Mouse (Mus musculus) limb, embryonic 14.5 days (tissue): Measurements from ENCODE around the gene Srm. TPM values are rescaled to one million over a fixed set of nuclear protein-coding genes. Genes with fewer than 3 reads are reported as not detected.

Experiments
- ATAC-seq: fragments of 200-750 bp; cut with Nextera tagmentation; 2 replicates; pipeline ENCODE4 v1.8.0; 2017; ENCODE audit warnings: low read depth, moderate number of reproducible peaks, moderate TSS enrichment; ENCODE audit not compliant: low FRiP score
- DNase-seq: peaks from one replicate; pipeline ENCODE4 v3.0.0-alpha.2; 2015; ENCODE audit warnings: low spot score
- H3K27ac ChIP-seq: fragments of 300-500 bp; sonication (generic); replicated peaks from 2 replicates; pipeline ENCODE4 v1.5.1; 2014; ENCODE audit warnings: low read depth, mild to moderate bottlenecking, low read length, moderate library complexity, mixed read lengths
- H3K27me3 ChIP-seq: fragments of 300-500 bp; sonication (generic); 2 replicates; pipeline ENCODE4 v1.6.1; 2014; ENCODE audit warnings: low read length, mixed read lengths; ENCODE audit not compliant: control insufficient read depth, insufficient read depth
- H3K36me3 ChIP-seq: fragments of 300-500 bp; sonication (generic); 2 replicates; pipeline ENCODE4 v1.6.1; 2014; ENCODE audit warnings: mild to moderate bottlenecking, low read length, moderate library complexity, mixed read lengths; ENCODE audit not compliant: control insufficient read depth, insufficient read depth
- H3K4me1 ChIP-seq: fragments of 300-500 bp; sonication (generic); 2 replicates; pipeline ENCODE4 v1.6.1; 2014; ENCODE audit warnings: antibody characterized with exemption, low read length, mixed read lengths; ENCODE audit not compliant: control insufficient read depth, insufficient read depth
- H3K4me2 ChIP-seq: fragments of 300-500 bp; sonication (generic); replicated peaks from 2 replicates; pipeline ENCODE4 v1.6.1; 2014; ENCODE audit warnings: low read depth, mild to moderate bottlenecking, low read length, moderate library complexity; ENCODE audit not compliant: severe bottlenecking
- H3K4me3 ChIP-seq: fragments of 300-500 bp; sonication (generic); replicated peaks from 2 replicates; pipeline ENCODE4 v1.5.1; 2014; ENCODE audit warnings: low read length
- H3K9ac ChIP-seq: fragments of 300-500 bp; sonication (generic); 2 replicates; pipeline ENCODE4 v1.6.1; 2014; ENCODE audit warnings: mild to moderate bottlenecking, low read depth, low read length, moderate library complexity; ENCODE audit not compliant: severe bottlenecking
- H3K9me3 ChIP-seq: fragments of 300-500 bp; sonication (generic); 2 replicates; pipeline ENCODE4 v1.6.1; 2016; ENCODE audit warnings: low read length; ENCODE audit not compliant: control insufficient read depth
- POLR2A ChIP-seq: fragments of 200-500 bp; IDR thresholded peaks from 2 replicates; pipeline ENCODE4 v1.8.0; 2012; ENCODE audit warnings: inconsistent platforms, mild to moderate bottlenecking, moderate library complexity, borderline replicate concordance; ENCODE audit not compliant: insufficient read depth, insufficient read length; ENCODE audit errors: extremely low read depth
- WGBS: fragments of 180-500 bp; shearing (Covaris S2); extraction: QIAGEN DNeasy Blood & Tissue Kit; methylation state at CpG from one replicate; pipeline ENCODE4 v1.1.7; 2014; 5-methylcytosine and 5-hydroxymethylcytosine counted together
- polyA plus RNA-seq, 2 experiments: library from polyadenylated mRNA; depleted of rRNA in 1 of 2; stranded (reverse) in 1 of 2; unstranded in 1 of 2; fragments of >200 nt; fragmentation: Nextera tagmentation in 1 of 2; extraction: Ambion mirVana in 1 of 2; gene quantifications; 2 replicates each; pipeline versions ENCODE4 v1.2.1 to v1.2.3; 2012 to 2014

Srm gene
- polyA plus RNA-seq, 2 experiments: 188 to 284 TPM

GRCm38 (mm10) chr4:148625756-148626622, 34.7 kb downstream of the Srm start:
- 1% methylated on average over 43 of the region's 57 CpGs for WGBS
- DNase-seq (peak; percentile 60), ATAC-seq (peak; percentile 35)
- no peaks in the 10 kb centered on the region for H3K9me3 ChIP-seq
- H3K27me3 ChIP-seq: no peaks in the 10 kb centered on the region
- no peak for TF ChIP-seq POLR2A
- peaks cover 13% of the 10 kb centered on the region for H3K4me1 ChIP-seq
- peak overlapping the region; percentile 98 for H3K27ac ChIP-seq
- peak overlapping the region; percentile 100 for H3K9ac ChIP-seq
- H3K36me3 ChIP-seq: peaks cover 42% of the 10 kb centered on the region
- H3K4me2 ChIP-seq: peak overlapping the region; percentile 88
- peak overlapping the region; percentile 100 for H3K4me3 ChIP-seq

GRCm38 (mm10) chr4:148626623-148627185, 35.4 kb downstream of the Srm start, which contains the start of gene Tardbp:
TSS of gene Tardbp (minus strand) at chr4:148627019.
- H3K27ac ChIP-seq: peak within 1 kb of the TSS; percentile 98
- no peaks in the 10 kb centered on the region for H3K9me3 ChIP-seq
- DNase-seq (peak; percentile 95), ATAC-seq (peak; percentile 97)
- H3K4me1 ChIP-seq: peaks cover 13% of the 10 kb centered on the region
- peaks cover 35% of the 10 kb centered on the region for H3K36me3 ChIP-seq
- H3K27me3 ChIP-seq: no peaks in the 10 kb centered on the region
- H3K9ac ChIP-seq: peak within 1 kb of the TSS; percentile 100
- 0% methylated on average over 48 of the region's 51 CpGs for WGBS
- peak; percentile 90 for TF ChIP-seq POLR2A
- peak within 1 kb of the TSS; percentile 88 for H3K4me2 ChIP-seq
- H3K4me3 ChIP-seq: peak within 1 kb of the TSS; percentile 100

GRCm38 (mm10) chr4:148627246-148627645, 35.9 kb downstream of the Srm start:
- no peaks in the 10 kb centered on the region for H3K27me3 ChIP-seq
- H3K4me1 ChIP-seq: peaks cover 13% of the 10 kb centered on the region
- H3K4me3 ChIP-seq: peak overlapping the region; percentile 100
- no peak overlapping the region for H3K27ac ChIP-seq
- no peak for DNase-seq
- H3K4me2 ChIP-seq: peak overlapping the region; percentile 88
- 60% methylated on average over 3 of the region's 3 CpGs for WGBS
- no peak for TF ChIP-seq POLR2A
- H3K9ac ChIP-seq: no peak overlapping the region
- peaks cover 30% of the 10 kb centered on the region for H3K36me3 ChIP-seq
- no peak; the same call in 1 of the 2 replicates for ATAC-seq
- no peaks in the 10 kb centered on the region for H3K9me3 ChIP-seq

GRCm38 (mm10) chr4:148632013-148632692, 40.9 kb downstream of the Srm start:
- H3K4me2 ChIP-seq: no peak overlapping the region
- no peak for ATAC-seq

GRCm38 (mm10) chr4:148633395-148634061, 42.2 kb downstream of the Srm start:
- Histone ChIP-seq H3K4me2 (no peak overlapping the region), H3K9me3 (no peaks in the 10 kb centered on the region), H3K36me3 (no peaks in the 10 kb centered on the region), H3K4me1 (no peaks in the 10 kb centered on the region), H3K9ac (no peak overlapping the region), H3K27me3 (no peaks in the 10 kb centered on the region), H3K27ac (no peak overlapping the region), H3K4me3 (no peak overlapping the region)
- WGBS: 62% methylated on average over 2 of the region's 2 CpGs
- DNase-seq (no peak), ATAC-seq (no peak)
- no peak for TF ChIP-seq POLR2A

More at GRCm38 (mm10) chr4:148632013-148632692, 40.9 kb downstream of the Srm start:
- no peak overlapping the region for H3K9ac ChIP-seq
- no peaks in the 10 kb centered on the region for H3K9me3 ChIP-seq
- H3K27ac ChIP-seq: no peak overlapping the region
- no peak for TF ChIP-seq POLR2A
- no peaks in the 10 kb centered on the region for H3K36me3 ChIP-seq
- H3K4me3 ChIP-seq: no peak overlapping the region
- H3K4me1 ChIP-seq: no peaks in the 10 kb centered on the region
- WGBS: 61% methylated on average over 3 of the region's 3 CpGs
- H3K27me3 ChIP-seq: no peaks in the 10 kb centered on the region
- DNase-seq: no peak
